8 mouse cellular contexts compared by ENCODE assay signal in genomic region chr11:70029130-70029801, GRCm38 (mm10). TPM values are rescaled to one million over a fixed set of nuclear protein-coding genes. Genes with fewer than 3 reads are reported as not detected.
DNase-seq lines count a peak whose midpoint lies in the region; ATAC-seq and TF ChIP-seq lines count a peak whose summit lies in the region.

No protein-coding gene starts in this region.

- peak overlapping the region; percentile 61 for H3K4me2 ChIP-seq in kidney, embryonic 16.5 days (replicated peaks; ENCODE audit: low read depth, low read length)
- H3K4me2 ChIP-seq in hindbrain, postnatal 0 days (ENCODE audit: low read depth, low read length): peak overlapping the region; percentile 60
- peak overlapping the region; percentile 72 for H3K4me2 ChIP-seq in midbrain, embryonic 14.5 days (ENCODE audit: low read length)

- TF ChIP-seq POLR2A in cortical plate, adult 2 months (IDR thresholded peaks at IDR 0.05; ENCODE audit: extremely low read depth, insufficient read depth, low read length): 0 out of 2 replicates have a peak, but pooled peaks have one; percentile 19
- no peak for TF ChIP-seq POLR2A in spleen, adult 2 months (IDR thresholded peaks at IDR 0.05; ENCODE audit: low read depth, low read length)

- ATAC-seq in kidney, embryonic 16.5 days (ENCODE audit: low FRiP score, low TSS enrichment): peak; percentile 68
- peak; percentile 93 for ATAC-seq in hindbrain, postnatal 0 days
- ATAC-seq in midbrain, embryonic 14.5 days (ENCODE audit: low FRiP score, low TSS enrichment): peak; percentile 94

- H3K36me3 ChIP-seq in kidney, embryonic 16.5 days (ENCODE audit: insufficient read depth, low read length): peaks cover 24% of the 10 kb centered on the region
- H3K36me3 ChIP-seq in hindbrain, postnatal 0 days (ENCODE audit: insufficient read depth, low read length): peaks cover 22% of the 10 kb centered on the region
- peaks cover 43% of the 10 kb centered on the region for H3K36me3 ChIP-seq in limb, embryonic 10.5 days
- peaks cover 36% of the 10 kb centered on the region for H3K36me3 ChIP-seq in midbrain, embryonic 14.5 days (ENCODE audit: control insufficient read depth, insufficient read depth, low read length)
- H3K36me3 ChIP-seq in spleen, adult 2 months (ENCODE audit: control insufficient read depth, insufficient read depth, low read length): no peaks in the 10 kb centered on the region

- no peak for DNase-seq in kidney, adult 8-10 months
- peak; percentile 77 for DNase-seq in gastrocnemius, postnatal 10 days
- peak; percentile 98 for DNase-seq in hindbrain, postnatal 0 days (ENCODE audit: low spot score)
- peak; percentile 91 for DNase-seq in limb, embryonic 10.5 days (ENCODE audit: low spot score)
- DNase-seq in midbrain, embryonic 14.5 days: peak; percentile 99
- peak; percentile 76 to 79 for DNase-seq in spleen, adult 2 months (ENCODE audit: low read depth in 1 of 2, low spot score in 2 of 2)

- H3K9me3 ChIP-seq in kidney, embryonic 16.5 days (ENCODE audit: low read length): no peaks in the 10 kb centered on the region
- H3K9me3 ChIP-seq in hindbrain, postnatal 0 days (ENCODE audit: low read length): no peaks in the 10 kb centered on the region
- no peaks in the 10 kb centered on the region for H3K9me3 ChIP-seq in limb, embryonic 10.5 days (replicated peaks)
- H3K9me3 ChIP-seq in midbrain, embryonic 14.5 days (ENCODE audit: control insufficient read depth, low read length): no peaks in the 10 kb centered on the region

- H3K4me3 ChIP-seq in kidney, embryonic 16.5 days (ENCODE audit: low read length): peak overlapping the region; percentile 30
- H3K4me3 ChIP-seq in cortical plate, adult 2 months (ENCODE audit: insufficient read depth, low read length): peak overlapping the region; percentile 24
- peak overlapping the region; percentile 27 for H3K4me3 ChIP-seq in hindbrain, postnatal 0 days (ENCODE audit: low read length)
- peak overlapping the region; percentile 51 for H3K4me3 ChIP-seq in limb, embryonic 10.5 days
- H3K4me3 ChIP-seq in midbrain, embryonic 14.5 days (replicated peaks; ENCODE audit: low read depth, low read length): peak overlapping the region; percentile 36
- peak overlapping the region; percentile 8; the same call in 1 of the 2 replicates for H3K4me3 ChIP-seq in spleen, adult 2 months (ENCODE audit: extremely low read depth, insufficient read depth, insufficient read length)

- no peaks in the 10 kb centered on the region for H3K27me3 ChIP-seq in kidney, embryonic 16.5 days (ENCODE audit: insufficient read depth, low read length)
- no peaks in the 10 kb centered on the region for H3K27me3 ChIP-seq in hindbrain, postnatal 0 days (ENCODE audit: insufficient read depth, low read length)
- H3K27me3 ChIP-seq in limb, embryonic 10.5 days (ENCODE audit: low read depth, poor library complexity, severe bottlenecking): no peaks in the 10 kb centered on the region
- no peaks in the 10 kb centered on the region for H3K27me3 ChIP-seq in midbrain, embryonic 14.5 days (ENCODE audit: control insufficient read depth, insufficient read depth, low read length)
- H3K27me3 ChIP-seq in spleen, adult 2 months (ENCODE audit: control insufficient read depth, insufficient read depth, low read length): no peaks in the 10 kb centered on the region

- H3K27ac ChIP-seq in kidney, embryonic 16.5 days (ENCODE audit: low read length): peak overlapping the region; percentile 76
- peak overlapping the region; percentile 51 for H3K27ac ChIP-seq in cortical plate, adult 2 months (ENCODE audit: insufficient read depth, low read length)
- H3K27ac ChIP-seq in hindbrain, postnatal 0 days: peak overlapping the region; percentile 89
- H3K27ac ChIP-seq in limb, embryonic 10.5 days: peak overlapping the region; percentile 81
- peak overlapping the region; percentile 96 for H3K27ac ChIP-seq in midbrain, embryonic 14.5 days (replicated peaks; ENCODE audit: low read depth, low read length)
- H3K27ac ChIP-seq in spleen, adult 2 months (ENCODE audit: insufficient read depth, low read length): peak overlapping the region; percentile 9

- H3K4me1 ChIP-seq in kidney, embryonic 16.5 days (ENCODE audit: insufficient read depth, low read length): peaks cover 47% of the 10 kb centered on the region
- H3K4me1 ChIP-seq in cortical plate, adult 2 months (ENCODE audit: control insufficient read depth, insufficient read depth, low read length): peaks cover 11% of the 10 kb centered on the region
- peaks cover 36% of the 10 kb centered on the region for H3K4me1 ChIP-seq in hindbrain, postnatal 0 days (ENCODE audit: insufficient read depth, low read length)
- peaks cover 61% of the 10 kb centered on the region for H3K4me1 ChIP-seq in limb, embryonic 10.5 days
- H3K4me1 ChIP-seq in midbrain, embryonic 14.5 days (ENCODE audit: control insufficient read depth, insufficient read depth, low read length): peaks cover 54% of the 10 kb centered on the region
- H3K4me1 ChIP-seq in spleen, adult 2 months (ENCODE audit: control insufficient read depth, insufficient read depth, insufficient read length): peaks cover 17% of the 10 kb centered on the region; the same call in 1 of the 2 replicates

- no peak for TF ChIP-seq CTCF in cortical plate, adult 2 months (IDR thresholded peaks at IDR 0.05; ENCODE audit: extremely low read depth, insufficient read depth, low read length)
- TF ChIP-seq CTCF in hindbrain, postnatal 0 days (IDR thresholded peaks at IDR 0.05; ENCODE audit: low read depth): no peak
- TF ChIP-seq CTCF in spleen, adult 2 months (IDR thresholded peaks at IDR 0.05; ENCODE audit: extremely low read depth, insufficient read depth, insufficient read length, insufficient replicate concordance): no peak

- WGBS in kidney, embryonic 16.5 days: under 1% methylated on average over 20 of the region's 20 CpGs
- 2% methylated on average over 20 of the region's 20 CpGs for WGBS in hindbrain, postnatal 0 days
- WGBS in limb, embryonic 10.5 days: under 1% methylated on average over 20 of the region's 20 CpGs
- WGBS in midbrain, embryonic 14.5 days: under 1% methylated on average over 20 of the region's 20 CpGs
- 12% methylated on average over 20 of the region's 20 CpGs for WGBS in spleen, adult 2 months

- H3K9ac ChIP-seq in kidney, embryonic 16.5 days (replicated peaks; ENCODE audit: low read length): peak overlapping the region; percentile 19; the same call in 1 of the 2 replicates
- H3K9ac ChIP-seq in hindbrain, postnatal 0 days (replicated peaks; ENCODE audit: low read length): peak overlapping the region; percentile 43
- H3K9ac ChIP-seq in midbrain, embryonic 14.5 days (replicated peaks; ENCODE audit: low read length): peak overlapping the region; percentile 44

RNA-seq across cellular contexts. Expression of gene Dlg4, which starts 12.5 kb away (rescaled TPM):
- 9.3 and 13.2 TPM in 2 replicates for polyA plus RNA-seq in kidney, embryonic 16.5 days (2015; fragmentation: Nextera tagmentation; extraction: Ambion mirVana)
- 816 and 828 TPM in 2 replicates for polyA plus RNA-seq in cortical plate, adult 2 months (2012; rRNA removed)
- 10 to 100 TPM; 16.5 to 28.7 TPM for total RNA-seq in gastrocnemius, postnatal 10 days (2021)
- total RNA-seq in hindbrain, postnatal 0 days (2014; rRNA removed): 209 and 225 TPM in 2 replicates
- polyA plus RNA-seq in hindbrain, postnatal 0 days (2015; fragmentation: Nextera tagmentation; extraction: Ambion mirVana): 18.8 and 22.4 TPM in 2 replicates
- 8.8 and 12.9 TPM in 2 replicates for polyA plus RNA-seq in limb, embryonic 10.5 days (2016; fragmentation: Nextera tagmentation; extraction: Ambion mirVana)
- 33.1 and 41.0 TPM in 2 replicates for polyA plus RNA-seq in midbrain, embryonic 14.5 days (2014; fragmentation: Nextera tagmentation; extraction: Ambion mirVana)
- polyA plus RNA-seq in spleen, adult 2 months (2012; rRNA removed): 10.3 and 13.3 TPM in 2 replicates

RNA-seq across cellular contexts. Expression of gene Acadvl, which starts 14.1 kb away (rescaled TPM):
- 107 and 114 TPM in 2 replicates for polyA plus RNA-seq in kidney, embryonic 16.5 days (2015; fragmentation: Nextera tagmentation; extraction: Ambion mirVana)
- polyA plus RNA-seq in cortical plate, adult 2 months (2012; rRNA removed): 66.5 and 71.6 TPM in 2 replicates
- 100 to 1,000 TPM; 217 to 254 TPM for total RNA-seq in gastrocnemius, postnatal 10 days (2021)
- total RNA-seq in hindbrain, postnatal 0 days (2014; rRNA removed): 44.4 and 47.2 TPM in 2 replicates
- 65.2 and 75.2 TPM in 2 replicates for polyA plus RNA-seq in hindbrain, postnatal 0 days (2015; fragmentation: Nextera tagmentation; extraction: Ambion mirVana)
- polyA plus RNA-seq in limb, embryonic 10.5 days (2016; fragmentation: Nextera tagmentation; extraction: Ambion mirVana): 36.4 and 52.1 TPM in 2 replicates
- polyA plus RNA-seq in midbrain, embryonic 14.5 days (2014; fragmentation: Nextera tagmentation; extraction: Ambion mirVana): 43.2 and 49.6 TPM in 2 replicates
- 29.5 and 37.0 TPM in 2 replicates for polyA plus RNA-seq in spleen, adult 2 months (2012; rRNA removed)

RNA-seq across cellular contexts. Expression of gene Asgr1, which starts 24.6 kb away (rescaled TPM):
- 1.3 and 1.4 TPM in 2 replicates for polyA plus RNA-seq in kidney, embryonic 16.5 days (2015; fragmentation: Nextera tagmentation; extraction: Ambion mirVana)
- 2.3 and 3.5 TPM in 2 replicates for polyA plus RNA-seq in cortical plate, adult 2 months (2012; rRNA removed)
- total RNA-seq in gastrocnemius, postnatal 10 days (2021): under 1 TPM in 1 of 2 experiments, not detected in 1; 0.29 TPM
- 2.3 and 2.8 TPM in 2 replicates for total RNA-seq in hindbrain, postnatal 0 days (2014; rRNA removed)
- polyA plus RNA-seq in hindbrain, postnatal 0 days (2015; fragmentation: Nextera tagmentation; extraction: Ambion mirVana): 3.7 TPM in 2 replicates
- 0.71 and 0.74 TPM in 2 replicates for polyA plus RNA-seq in limb, embryonic 10.5 days (2016; fragmentation: Nextera tagmentation; extraction: Ambion mirVana)
- polyA plus RNA-seq in midbrain, embryonic 14.5 days (2014; fragmentation: Nextera tagmentation; extraction: Ambion mirVana): 0.26 and 1.4 TPM in 2 replicates
- 0.09 TPM in 1 of 2 replicates, not detected in the other for polyA plus RNA-seq in spleen, adult 2 months (2012; rRNA removed)

RNA-seq across cellular contexts. Expression of gene Dvl2, which starts 28.9 kb away (rescaled TPM):
- 39.1 and 40.7 TPM in 2 replicates for polyA plus RNA-seq in kidney, embryonic 16.5 days (2015; fragmentation: Nextera tagmentation; extraction: Ambion mirVana)
- 26.9 and 30.4 TPM in 2 replicates for polyA plus RNA-seq in cortical plate, adult 2 months (2012; rRNA removed)
- total RNA-seq in gastrocnemius, postnatal 10 days (2021): 10 to 100 TPM in 1 of 2 experiments, 1 to 10 TPM in 1; 8.2 to 14.7 TPM
- total RNA-seq in hindbrain, postnatal 0 days (2014; rRNA removed): 20.9 and 37.3 TPM in 2 replicates
- polyA plus RNA-seq in hindbrain, postnatal 0 days (2015; fragmentation: Nextera tagmentation; extraction: Ambion mirVana): 18.1 and 19.3 TPM in 2 replicates
- 65.2 and 70.6 TPM in 2 replicates for polyA plus RNA-seq in limb, embryonic 10.5 days (2016; fragmentation: Nextera tagmentation; extraction: Ambion mirVana)
- 22.9 and 23.0 TPM in 2 replicates for polyA plus RNA-seq in midbrain, embryonic 14.5 days (2014; fragmentation: Nextera tagmentation; extraction: Ambion mirVana)
- polyA plus RNA-seq in spleen, adult 2 months (2012; rRNA removed): 21.4 and 22.3 TPM in 2 replicates

RNA-seq across cellular contexts. Expression of gene Phf23, which starts 33.7 kb away (rescaled TPM):
- 69.1 and 74.5 TPM in 2 replicates for polyA plus RNA-seq in kidney, embryonic 16.5 days (2015; fragmentation: Nextera tagmentation; extraction: Ambion mirVana)
- 37.6 and 38.2 TPM in 2 replicates for polyA plus RNA-seq in cortical plate, adult 2 months (2012; rRNA removed)
- total RNA-seq in gastrocnemius, postnatal 10 days (2021): 10 to 100 TPM; 22.2 to 28.9 TPM
- total RNA-seq in hindbrain, postnatal 0 days (2014; rRNA removed): 34.3 and 47.9 TPM in 2 replicates
- polyA plus RNA-seq in hindbrain, postnatal 0 days (2015; fragmentation: Nextera tagmentation; extraction: Ambion mirVana): 44.0 and 46.0 TPM in 2 replicates
- 101 and 106 TPM in 2 replicates for polyA plus RNA-seq in limb, embryonic 10.5 days (2016; fragmentation: Nextera tagmentation; extraction: Ambion mirVana)
- 41.3 and 48.9 TPM in 2 replicates for polyA plus RNA-seq in midbrain, embryonic 14.5 days (2014; fragmentation: Nextera tagmentation; extraction: Ambion mirVana)
- polyA plus RNA-seq in spleen, adult 2 months (2012; rRNA removed): 13.8 and 21.4 TPM in 2 replicates

Comparison
In these comparisons a context has a peak if more than half of its experiments do, and no peak if none do; other contexts are left out.
1. H3K27ac ChIP-seq: peak in every context shown above with its lines; median percentile 96 in midbrain, embryonic 14.5 days; 89 in hindbrain, postnatal 0 days; 81 in limb, embryonic 10.5 days; 76 in kidney, embryonic 16.5 days; 51 in cortical plate, adult 2 months; 9 in spleen, adult 2 months.
2. DNase-seq: peak in gastrocnemius, postnatal 10 days (single experiment), hindbrain, postnatal 0 days (single experiment), limb, embryonic 10.5 days (single experiment), midbrain, embryonic 14.5 days (single experiment) and spleen, adult 2 months (2 of 2); none in kidney, adult 8-10 months (0 of 2).
3. RNA of gene Dlg4, which starts 12.5 kb away (polyA plus RNA-seq): 816 to 828 TPM in cortical plate, adult 2 months; 33.1 to 41.0 TPM in midbrain, embryonic 14.5 days, 18.8 to 22.4 TPM in hindbrain, postnatal 0 days, 10.3 to 13.3 TPM in spleen, adult 2 months, 8.8 to 12.9 TPM in limb, embryonic 10.5 days and 9.3 to 13.2 TPM in kidney, embryonic 16.5 days; every median in the first group is over 10 times any median in the second.
4. Peak in every context shown above with its lines, with median percentiles within 50 percentile points of each other: ATAC-seq, H3K4me2 ChIP-seq, H3K4me3 ChIP-seq and H3K9ac ChIP-seq.